Mouse (Mus musculus) forebrain, embryonic 10.5 days (tissue): ENCODE measurements around the gene Immp2l. TPM values are rescaled to one million over a fixed set of nuclear protein-coding genes. Genes with fewer than 3 reads are reported as not detected.

ENCODE experiments used
- DNase-seq: peaks from one replicate; pipeline ENCODE4 v3.0.0-alpha.2; 2017; ENCODE audit warnings: low spot score; ENCODE audit errors: extremely low spot score
- H3K27ac ChIP-seq: fragments of 300-500 bp; sonication (generic); 2 replicates; pipeline ENCODE4 v1.5.1; 2016; ENCODE audit warnings: mild to moderate bottlenecking
- H3K27me3 ChIP-seq: fragments of 300-500 bp; sonication (generic); 2 replicates; pipeline ENCODE4 v1.6.1; 2016; ENCODE audit warnings: mild to moderate bottlenecking; ENCODE audit not compliant: poor library complexity, severe bottlenecking
- H3K36me3 ChIP-seq: fragments of 300-500 bp; sonication (generic); replicated peaks from 2 replicates; pipeline ENCODE4 v1.6.1; 2016; ENCODE audit warnings: mild to moderate bottlenecking, moderate library complexity
- H3K4me1 ChIP-seq: fragments of 300-500 bp; sonication (generic); 2 replicates; pipeline ENCODE4 v1.6.1; 2016
- H3K4me3 ChIP-seq: fragments of 300-500 bp; sonication (generic); 2 replicates; pipeline ENCODE4 v1.5.1; 2016; ENCODE audit warnings: mild to moderate bottlenecking, moderate library complexity
- H3K9me3 ChIP-seq: fragments of 300-500 bp; sonication (generic); 2 replicates; pipeline ENCODE4 v1.6.1; 2016; ENCODE audit warnings: mild to moderate bottlenecking, moderate library complexity
- WGBS: fragments of 180-500 bp; shearing (Covaris S2); methylation state at CpG from one replicate; pipeline ENCODE4 v1.1.7; 2016; 5-methylcytosine and 5-hydroxymethylcytosine counted together
- polyA plus RNA-seq: library from polyadenylated mRNA; unstranded; fragments of >200 nt; fragmentation: Nextera tagmentation; extraction: Ambion mirVana; gene quantifications from 2 replicates; pipeline ENCODE4 v1.2.1, GENCODE M21; 2016

The Immp2l gene
- polyA plus RNA-seq, 1 experiment from 2014 or later: 8.6 TPM

GRCm38 (mm10) chr12:41649826-41650541 lies 626.1 kb downstream of the Immp2l start:
- Histone ChIP-seq H3K4me1 (peaks cover 42% of the 10 kb centered on the region), H3K27me3 (no peaks in the 10 kb centered on the region), H3K27ac (peak overlapping the region; percentile 60), H3K9me3 (no peaks in the 10 kb centered on the region), H3K4me3 (no peak overlapping the region), H3K36me3 (no peaks in the 10 kb centered on the region)
- WGBS: 43% methylated on average over 8 of the region's 8 CpGs
- DNase-seq: no peak

GRCm38 (mm10) chr12:41668280-41668679 lies 644.4 kb downstream of the Immp2l start:
- 66% methylated on average over 3 of the region's 3 CpGs for WGBS
- H3K4me3 ChIP-seq: no peak overlapping the region
- DNase-seq: no peak
- no peaks in the 10 kb centered on the region for H3K27me3 ChIP-seq
- 0 out of 2 replicates have a peak, but pooled peaks cover 3% of the 10 kb centered on the region for H3K9me3 ChIP-seq
- H3K36me3 ChIP-seq: no peaks in the 10 kb centered on the region
- H3K27ac ChIP-seq: no peak overlapping the region
- H3K4me1 ChIP-seq: peaks cover 9% of the 10 kb centered on the region; the same call in 1 of the 2 replicates

- H3K27me3 ChIP-seq: no peaks in the 10 kb centered on the region
Observed at GRCm38 (mm10) chr12:41669481-41669880, 645.6 kb downstream of the Immp2l start.

DNA sequence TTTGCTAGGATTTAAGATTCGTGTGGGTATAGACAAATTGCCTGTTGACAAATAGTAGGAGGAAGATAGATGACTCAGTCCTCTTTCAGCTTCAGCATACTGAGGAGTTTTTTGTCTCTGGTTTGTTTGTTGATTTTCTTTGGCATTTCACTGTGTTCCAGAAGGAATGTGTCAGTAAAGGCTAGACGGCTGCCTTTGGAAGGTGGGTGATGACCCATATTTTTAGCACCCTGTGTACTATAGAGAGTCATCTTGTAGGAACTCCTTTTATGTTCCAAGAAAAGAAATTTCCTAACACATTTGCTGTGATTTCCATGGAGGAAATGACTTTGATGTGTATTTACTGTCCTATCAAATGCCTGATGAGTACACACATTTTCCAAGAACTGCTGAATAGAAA lies 651.0 kb downstream of the Immp2l start:
- no peaks in the 10 kb centered on the region for H3K4me1 ChIP-seq
- no peak overlapping the region for H3K27ac ChIP-seq
- 91% methylated on average over 2 of the region's 2 CpGs for WGBS
- H3K27me3 ChIP-seq: no peaks in the 10 kb centered on the region
- no peak for DNase-seq
- 0 out of 2 replicates have a peak, but pooled peaks cover 3% of the 10 kb centered on the region for H3K9me3 ChIP-seq
- no peak overlapping the region for H3K4me3 ChIP-seq
- H3K36me3 ChIP-seq: no peaks in the 10 kb centered on the region

More at GRCm38 (mm10) chr12:41669481-41669880, 645.6 kb downstream of the Immp2l start:
- Histone ChIP-seq H3K9me3 (0 out of 2 replicates have a peak, but pooled peaks cover 3% of the 10 kb centered on the region), H3K4me1 (peaks cover 9% of the 10 kb centered on the region; the same call in 1 of the 2 replicates), H3K27ac (no peak overlapping the region), H3K36me3 (no peaks in the 10 kb centered on the region), H3K4me3 (no peak overlapping the region)
- WGBS: 79% methylated on average over 1 of the region's 1 CpGs
- DNase-seq: no peak

GRCm38 (mm10) chr12:41680141-41680540 lies 656.3 kb downstream of the Immp2l start:
- Histone ChIP-seq H3K4me1 (no peaks in the 10 kb centered on the region), H3K27me3 (no peaks in the 10 kb centered on the region), H3K9me3 (no peaks in the 10 kb centered on the region), H3K27ac (no peak overlapping the region), H3K36me3 (no peaks in the 10 kb centered on the region), H3K4me3 (no peak overlapping the region)
- WGBS: 100% methylated on average over 1 of the region's 1 CpGs
- no peak for DNase-seq

GRCm38 (mm10) chr12:41682141-41682540 lies 658.3 kb downstream of the Immp2l start:
- Histone ChIP-seq H3K4me1 (no peaks in the 10 kb centered on the region), H3K4me3 (no peak overlapping the region), H3K27me3 (no peaks in the 10 kb centered on the region; the same call in 1 of the 2 replicates), H3K27ac (no peak overlapping the region), H3K9me3 (no peaks in the 10 kb centered on the region), H3K36me3 (no peaks in the 10 kb centered on the region)
- DNase-seq: no peak
- WGBS: 65% methylated on average over 1 of the region's 1 CpGs

GRCm38 (mm10) chr12:41689809-41690208 lies 665.9 kb downstream of the Immp2l start:
- Histone ChIP-seq H3K4me3 (no peak overlapping the region), H3K36me3 (no peaks in the 10 kb centered on the region), H3K4me1 (0 out of 2 replicates have a peak, but pooled peaks cover 4% of the 10 kb centered on the region), H3K27ac (no peak overlapping the region), H3K9me3 (no peaks in the 10 kb centered on the region), H3K27me3 (no peaks in the 10 kb centered on the region; the same call in 1 of the 2 replicates)
- no peak for DNase-seq
- WGBS: 87% methylated on average over 3 of the region's 3 CpGs

DNA sequence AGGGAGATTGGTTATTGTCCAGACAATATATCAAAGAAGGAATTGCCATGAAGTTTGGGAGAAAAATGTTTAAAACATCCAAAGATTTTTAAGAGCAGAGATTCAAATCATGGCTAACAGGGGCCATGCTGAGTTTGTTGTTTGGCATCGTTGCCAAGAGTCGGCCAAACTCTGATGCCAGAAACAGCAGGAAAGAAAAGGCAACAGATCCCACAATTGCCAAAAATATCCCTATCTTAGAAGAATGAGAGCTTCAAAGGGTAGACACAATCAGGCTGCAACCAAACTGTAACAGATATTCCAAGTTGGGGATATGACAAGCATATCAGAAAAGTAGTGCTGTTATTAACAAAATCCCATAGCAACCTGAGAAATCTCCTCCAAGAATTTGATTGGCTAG lies 686.7 kb downstream of the Immp2l start:
- H3K9me3 ChIP-seq: no peaks in the 10 kb centered on the region
- DNase-seq: no peak
- no peaks in the 10 kb centered on the region for H3K36me3 ChIP-seq
- H3K27me3 ChIP-seq: no peaks in the 10 kb centered on the region
- 96% methylated on average over 2 of the region's 2 CpGs for WGBS
- no peaks in the 10 kb centered on the region for H3K4me1 ChIP-seq
- no peak overlapping the region for H3K4me3 ChIP-seq
- no peak overlapping the region for H3K27ac ChIP-seq

GRCm38 (mm10) chr12:41716946-41717345 lies 693.1 kb downstream of the Immp2l start:
- H3K4me1 ChIP-seq: peaks cover 4% of the 10 kb centered on the region; the same call in 1 of the 2 replicates
- no peaks in the 10 kb centered on the region for H3K36me3 ChIP-seq
- DNase-seq: no peak
- H3K27ac ChIP-seq: no peak overlapping the region
- H3K4me3 ChIP-seq: no peak overlapping the region
- no peaks in the 10 kb centered on the region for H3K27me3 ChIP-seq
- H3K9me3 ChIP-seq: peaks cover 10% of the 10 kb centered on the region
- WGBS: 21% methylated on average over 1 of the region's 1 CpGs

- Histone ChIP-seq H3K36me3 (no peaks in the 10 kb centered on the region), H3K4me1 (peaks cover 5% of the 10 kb centered on the region; the same call in 1 of the 2 replicates), H3K9me3 (no peaks in the 10 kb centered on the region), H3K27me3 (no peaks in the 10 kb centered on the region), H3K4me3 (no peak overlapping the region), H3K27ac (no peak overlapping the region)
- no peak for DNase-seq
- WGBS: 90% methylated on average over 2 of the region's 2 CpGs
Observed at GRCm38 (mm10) chr12:41724585-41724984, 700.7 kb downstream of the Immp2l start.

- Histone ChIP-seq H3K36me3 (no peaks in the 10 kb centered on the region), H3K27me3 (no peaks in the 10 kb centered on the region), H3K4me1 (peaks cover 5% of the 10 kb centered on the region; the same call in 1 of the 2 replicates), H3K27ac (no peak overlapping the region), H3K4me3 (no peak overlapping the region), H3K9me3 (no peaks in the 10 kb centered on the region)
- no peak for DNase-seq
- 96% methylated on average over 1 of the region's 1 CpGs for WGBS
Observed at GRCm38 (mm10) chr12:41726720-41727119, 702.8 kb downstream of the Immp2l start.

GRCm38 (mm10) chr12:41727221-41727620 lies 703.3 kb downstream of the Immp2l start:
- Histone ChIP-seq H3K27me3 (no peaks in the 10 kb centered on the region), H3K4me1 (peaks cover 5% of the 10 kb centered on the region; the same call in 1 of the 2 replicates), H3K27ac (no peak overlapping the region), H3K36me3 (no peaks in the 10 kb centered on the region), H3K4me3 (no peak overlapping the region), H3K9me3 (no peaks in the 10 kb centered on the region)
- DNase-seq: no peak
- WGBS: 62% methylated on average over 3 of the region's 3 CpGs

DNA sequence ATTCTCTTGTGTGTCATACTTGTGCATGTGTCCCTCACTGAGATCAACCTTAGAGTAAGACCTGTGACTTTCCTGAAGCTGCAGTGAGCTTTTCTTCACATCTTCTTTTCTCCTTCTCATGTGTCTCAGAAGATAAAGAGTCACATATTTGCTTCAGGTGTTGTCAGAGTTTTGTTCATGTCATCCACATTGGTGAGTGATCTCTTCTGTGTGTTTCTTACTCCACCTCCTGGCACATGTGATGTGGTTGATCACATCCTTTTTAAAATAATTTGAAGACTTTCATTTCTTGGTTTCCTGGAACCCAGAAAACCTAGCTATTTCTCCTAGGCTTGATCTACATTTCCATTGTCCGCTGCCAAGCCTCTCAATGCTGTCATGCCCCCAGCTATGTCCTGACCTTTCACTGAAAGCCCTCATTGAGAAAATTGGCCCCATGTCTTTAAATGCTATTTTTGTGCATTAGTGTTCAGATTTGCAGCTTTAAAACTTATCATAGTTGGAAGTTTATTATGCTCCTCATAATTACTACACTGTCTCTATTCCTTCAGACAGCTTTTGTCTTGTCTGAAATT lies 704.0 kb downstream of the Immp2l start:
- no peak for DNase-seq
- no peaks in the 10 kb centered on the region for H3K27me3 ChIP-seq
- H3K36me3 ChIP-seq: no peaks in the 10 kb centered on the region
- no peak overlapping the region for H3K4me3 ChIP-seq
- H3K4me1 ChIP-seq: peaks cover 5% of the 10 kb centered on the region; the same call in 1 of the 2 replicates
- 89% methylated on average over 1 of the region's 1 CpGs for WGBS
- H3K27ac ChIP-seq: no peak overlapping the region
- H3K9me3 ChIP-seq: no peaks in the 10 kb centered on the region
